Mouse (Mus musculus) cortical plate, adult 2 months (tissue): Measurements from ENCODE around the gene Plppr5.

Experiments
- CTCF ChIP-seq: fragments of 200-500 bp; IDR thresholded peaks from 2 replicates; pipeline ENCODE4 v1.5.1; 2011; ENCODE audit warnings: mild to moderate bottlenecking, control low read depth, low read length; ENCODE audit not compliant: insufficient read depth; ENCODE audit errors: extremely low read depth
- POLR2A ChIP-seq: fragments of 200-500 bp; IDR thresholded peaks from 2 replicates; pipeline ENCODE4 v1.6.1; 2011; ENCODE audit warnings: mild to moderate bottlenecking, low read length, control low read depth; ENCODE audit not compliant: insufficient read depth; ENCODE audit errors: extremely low read depth

GRCm38 (mm10) chr3:117575253-117575927, 754 bp downstream of the Plppr5 start:
- 0 out of 2 replicates have a peak, but pooled peaks have one; percentile 0 for TF ChIP-seq POLR2A
- no peak for TF ChIP-seq CTCF
